ENCODE assay signal across 8 mouse cellular contexts in the genomic region with DNA sequence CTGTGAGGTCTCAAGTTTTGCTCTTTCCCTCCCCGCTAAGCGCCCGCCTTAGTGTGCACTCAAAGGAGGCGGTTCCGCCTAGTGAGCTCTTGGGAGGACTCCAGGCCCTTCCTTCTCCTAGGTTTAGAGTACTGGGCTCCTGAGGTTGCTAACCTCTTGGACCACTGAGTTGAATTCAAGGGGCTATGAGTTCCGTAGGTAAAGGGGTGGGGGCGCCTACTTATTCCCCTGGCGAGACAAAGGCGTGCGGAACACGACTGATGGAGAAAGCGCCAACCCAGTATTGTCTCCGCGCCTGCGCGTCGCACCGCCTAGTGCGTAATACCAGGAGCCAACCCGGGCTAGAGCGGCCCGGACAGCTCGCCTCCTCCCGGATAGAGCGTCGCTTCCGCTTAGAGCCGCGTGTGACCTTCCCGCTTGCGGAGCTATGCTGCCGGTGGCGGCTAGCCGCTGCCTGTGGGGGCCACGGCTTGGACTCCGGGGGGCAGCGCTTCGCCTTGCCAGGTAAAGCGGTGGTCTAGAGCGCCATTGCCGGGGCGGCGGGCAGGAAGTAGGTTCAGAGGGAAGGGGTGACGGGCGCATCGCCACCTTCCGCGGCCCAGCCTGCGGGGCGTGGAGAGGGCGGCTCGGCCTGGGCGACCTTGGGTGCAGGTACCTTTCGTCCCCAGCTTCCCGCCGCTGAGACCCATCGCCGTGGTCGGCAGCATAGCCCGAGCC. TPM values are rescaled to one million over a fixed set of nuclear protein-coding genes. Genes with fewer than 3 reads are reported as not detected.
DNase-seq lines count a peak whose midpoint lies in the region; ATAC-seq lines count a peak whose summit lies in the region.

A gene (plus strand): TSS at position 349 of the 717 bp plus-strand sequence.

- intact Hi-C loops in gastrocnemius, postnatal 14 days (cut with DNase I; ENCODE audit: low total_unique reads): no loop called here
- intact Hi-C loops in left cerebral cortex, postnatal 10 days (cut with DNase I): no loop called here

- DNase-seq in adipocyte (ENCODE audit: low spot score): peak; percentile 95
- DNase-seq in embryo, embryonic 10 days (ENCODE audit: low spot score): peak; percentile 99
- DNase-seq in gastrocnemius, postnatal 14 days: peak; percentile 91
- peak; percentile 86 to 93 for DNase-seq in left cerebral cortex, postnatal 10 days (ENCODE audit: extremely low spot score in 1 of 2, low spot score in 2 of 2)
- peak; percentile 91 for DNase-seq in right cerebral cortex, postnatal 25 days
- DNase-seq in urinary bladder, postnatal 4 days (ENCODE audit: low spot score in 2 of 2): peak; percentile 84 to 86

- ATAC-seq in inflammation-experienced regulatory T-cells, adult 6 months: peak; percentile 94
- ATAC-seq in megakaryocyte-erythroid progenitor cell, adult 5-6 weeks (replicated peaks; ENCODE audit: low FRiP score, low TSS enrichment, poor library complexity, severe bottlenecking): peak; percentile 85

RNA-seq across cellular contexts. Expression of the gene that starts here (rescaled TPM):
- 100 to 1,000 TPM; 133 to 143 TPM for total RNA-seq in gastrocnemius, postnatal 14 days (2021)
- 10 to 100 TPM; 54.6 to 78.9 (median 73.0) TPM for polyA plus RNA-seq in inflammation-experienced regulatory T-cells, adult 6 months (2017; shearing (Covaris generic))
- total RNA-seq in left cerebral cortex, postnatal 10 days (2021): 10 to 100 TPM; 76.6 to 79.1 TPM
- 165 and 221 TPM in 2 replicates for total RNA-seq in megakaryocyte-erythroid progenitor cell, adult 5-6 weeks (2014; fragmentation: Nextera tagmentation)
- total RNA-seq in megakaryocyte-erythroid progenitor cell, adult 5-6 weeks (2017): 151 and 192 TPM in 2 replicates

Comparison
In these comparisons a context has a peak if more than half of its experiments do, and no peak if none do; other contexts are left out.
1. Peak in every context shown above with its lines: DNase-seq and ATAC-seq.